Mouse (Mus musculus) liver, embryonic 11.5 days (tissue): Measurements from ENCODE around the gene Kif18b. TPM values are rescaled to one million over a fixed set of nuclear protein-coding genes. Genes with fewer than 3 reads are reported as not detected.

Experiments used
- ATAC-seq: fragments of 200-750 bp; cut with Nextera tagmentation; replicated peaks from 2 replicates; pipeline ENCODE4 v1.8.0; 2017; ENCODE audit warnings: moderate number of reproducible peaks, mild to moderate bottlenecking, moderate TSS enrichment, moderate library complexity; ENCODE audit not compliant: low FRiP score
- DNase-seq: peaks from one replicate; pipeline ENCODE4 v3.0.0-alpha.2; 2017; ENCODE audit warnings: low spot score
- H3K27ac ChIP-seq: fragments of 300-500 bp; sonication (generic); 2 replicates; pipeline ENCODE4 v1.5.1; 2014; ENCODE audit warnings: mild to moderate bottlenecking, low read depth, low read length, control low read depth
- H3K27me3 ChIP-seq: fragments of 300-500 bp; sonication (generic); replicated peaks from 2 replicates; pipeline ENCODE4 v1.6.1; 2014; ENCODE audit warnings: low read length, mixed read lengths; ENCODE audit not compliant: control insufficient read depth, insufficient read depth
- H3K36me3 ChIP-seq: fragments of 300-500 bp; sonication (generic); 2 replicates; pipeline ENCODE4 v1.6.1; 2014; ENCODE audit warnings: mild to moderate bottlenecking, low read length, moderate library complexity, mixed read lengths; ENCODE audit not compliant: control insufficient read depth, insufficient read depth
- H3K4me1 ChIP-seq: fragments of 300-500 bp; sonication (generic); replicated peaks from 2 replicates; pipeline ENCODE4 v1.6.1; 2014; ENCODE audit warnings: low read length, mixed read lengths; ENCODE audit not compliant: control insufficient read depth, insufficient read depth
- H3K4me2 ChIP-seq: fragments of 300-500 bp; sonication (generic); 2 replicates; pipeline ENCODE4 v1.6.1; 2014; ENCODE audit warnings: mild to moderate bottlenecking, control low read depth, moderate library complexity
- H3K4me3 ChIP-seq: fragments of 300-500 bp; sonication (generic); 2 replicates; pipeline ENCODE4 v1.5.1; 2014; ENCODE audit warnings: low read depth, low read length, control low read depth
- H3K9ac ChIP-seq: fragments of 300-500 bp; sonication (generic); 2 replicates; pipeline ENCODE4 v1.6.1; 2014; ENCODE audit warnings: low read depth, low read length, control low read depth
- H3K9me3 ChIP-seq: fragments of 300-500 bp; sonication (generic); 2 replicates; pipeline ENCODE4 v1.6.1; 2016; ENCODE audit warnings: low read length, inconsistent platforms, mixed read lengths; ENCODE audit not compliant: control insufficient read depth
- WGBS: fragments of 180-500 bp; shearing (Covaris S2); extraction: QIAGEN DNeasy Blood & Tissue Kit; methylation state at CpG from one replicate; pipeline ENCODE4 v1.1.7; 2014; 5-methylcytosine and 5-hydroxymethylcytosine counted together
- polyA plus RNA-seq: library from polyadenylated mRNA; unstranded; fragments of >200 nt; fragmentation: Nextera tagmentation; extraction: Ambion mirVana; gene quantifications from 2 replicates; pipeline ENCODE4 v1.2.1, GENCODE M21; 2014

The Kif18b gene
- polyA plus RNA-seq, 1 experiment from 2014 or later: 10.3 TPM

DNA sequence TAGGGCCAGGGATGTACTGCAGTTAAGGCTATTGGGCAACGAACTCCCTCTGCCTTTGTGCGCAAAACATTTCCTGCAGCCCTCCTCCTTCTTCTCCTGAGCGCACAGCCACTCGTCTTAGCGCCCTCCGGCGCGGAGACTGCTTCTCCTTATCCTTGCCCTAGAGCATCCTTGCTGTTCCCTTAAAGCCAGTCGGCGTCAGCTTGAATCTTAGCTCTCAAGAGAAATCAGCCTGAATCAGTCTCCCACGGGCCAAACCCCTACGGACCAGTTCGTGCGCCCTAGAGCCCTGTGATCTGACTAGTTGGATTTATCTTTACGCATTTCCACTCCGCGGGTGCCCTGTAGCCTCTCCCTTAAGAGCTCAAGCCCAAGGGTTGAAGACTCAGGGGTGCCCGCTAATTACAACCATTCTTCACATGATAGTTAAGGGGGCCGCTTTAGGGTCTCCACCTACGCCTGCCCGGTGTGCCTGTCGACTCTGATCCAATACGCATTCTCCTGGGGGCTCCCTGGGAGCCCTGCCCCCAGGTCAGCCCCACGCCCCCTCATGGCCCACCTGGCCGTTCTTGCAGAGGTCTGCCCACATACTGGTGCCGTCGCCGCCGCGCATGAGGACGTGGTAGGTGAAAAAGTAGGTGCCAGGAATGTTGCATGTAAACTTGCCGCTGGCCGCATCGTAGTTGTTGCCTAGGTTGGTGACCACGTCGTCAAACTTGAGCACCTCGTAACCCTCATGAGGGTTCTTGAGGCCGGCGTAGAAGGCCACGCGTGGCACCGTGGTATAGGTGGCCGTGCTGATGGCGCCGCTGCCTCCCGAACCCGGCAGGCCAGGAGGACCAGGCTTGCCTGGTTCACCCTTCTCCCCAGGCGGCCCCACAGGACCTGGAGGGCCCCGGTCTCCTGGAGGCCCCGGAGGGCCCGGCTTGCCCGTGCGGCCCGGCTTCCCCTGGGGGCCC, 20.7 kb upstream of the Kif18b start:
- Histone ChIP-seq H3K9me3 (no peaks in the 10 kb centered on the region), H3K4me1 (peaks cover 33% of the 10 kb centered on the region), H3K9ac (no peak overlapping the region), H3K4me2 (peak overlapping the region; percentile 63), H3K27ac (no peak overlapping the region), H3K4me3 (peak overlapping the region; percentile 44), H3K36me3 (no peaks in the 10 kb centered on the region), H3K27me3 (peaks cover 90% of the 10 kb centered on the region)
- DNase-seq (no peak), ATAC-seq (peak; percentile 8; the same call in 1 of the 2 replicates)
- 7% methylated on average over 54 of the region's 54 CpGs for WGBS

DNA sequence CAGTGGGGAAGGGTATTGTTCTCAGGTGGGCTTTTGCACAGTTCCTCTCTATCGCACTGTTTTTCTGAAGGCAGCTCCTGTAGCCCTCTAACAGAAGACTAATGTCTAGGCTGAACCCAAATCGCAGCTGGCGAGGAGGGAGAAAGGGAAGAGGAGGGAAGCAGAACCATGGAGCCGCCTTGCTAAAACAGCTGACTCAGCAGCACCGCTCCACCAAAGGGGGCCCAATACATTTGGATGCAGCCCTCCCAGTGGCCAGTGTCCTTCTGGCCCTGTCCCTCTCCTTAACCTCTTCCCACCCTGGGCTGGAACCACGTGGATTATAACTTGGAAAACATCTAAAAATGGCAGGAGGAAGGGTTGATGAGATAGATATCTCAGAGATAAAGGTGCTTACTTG, 16.3 kb upstream of the Kif18b start:
- 42% methylated on average over 6 of the region's 6 CpGs for WGBS
- H3K9ac ChIP-seq: no peak overlapping the region
- DNase-seq (no peak), ATAC-seq (no peak)
- no peaks in the 10 kb centered on the region for H3K9me3 ChIP-seq
- H3K4me2 ChIP-seq: no peak overlapping the region
- H3K36me3 ChIP-seq: no peaks in the 10 kb centered on the region
- H3K27me3 ChIP-seq: peaks cover 58% of the 10 kb centered on the region
- H3K27ac ChIP-seq: no peak overlapping the region
- no peak overlapping the region for H3K4me3 ChIP-seq
- H3K4me1 ChIP-seq: peaks cover 31% of the 10 kb centered on the region

DNA sequence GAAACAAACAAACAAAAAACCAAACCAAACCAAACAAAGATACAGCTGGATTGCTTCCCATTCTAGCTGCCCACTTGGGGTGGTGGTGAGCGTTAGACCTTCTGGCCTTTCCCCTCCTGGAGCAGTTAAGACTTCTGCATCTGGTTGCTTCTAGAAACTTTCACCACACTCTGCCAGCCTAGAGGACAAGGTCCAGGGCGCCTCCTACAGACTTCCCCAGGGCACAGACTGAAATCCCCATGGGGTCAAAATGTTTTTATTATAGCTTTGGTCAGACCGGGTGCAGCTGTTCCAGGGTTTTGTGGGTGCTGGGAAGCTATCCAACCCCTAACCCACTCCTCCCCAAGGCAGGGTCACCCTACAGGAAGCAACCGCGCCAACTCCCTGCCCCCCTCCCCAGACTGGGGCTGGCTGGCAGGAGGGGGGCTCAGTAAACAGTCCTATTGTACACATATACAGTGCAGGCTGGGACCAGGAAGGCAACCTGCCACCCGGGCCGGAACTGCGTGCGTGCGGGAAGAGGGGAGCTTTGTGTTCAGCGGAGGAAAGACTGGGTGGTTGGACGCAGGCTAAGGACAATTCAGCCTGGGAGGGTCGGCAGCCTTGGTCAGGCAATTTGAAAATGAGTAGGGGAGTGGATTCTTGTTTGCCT, 14.2 kb upstream of the Kif18b start:
- no peak for ATAC-seq
- no peaks in the 10 kb centered on the region for H3K9me3 ChIP-seq
- no peak overlapping the region for H3K4me3 ChIP-seq
- no peak for DNase-seq
- H3K4me2 ChIP-seq: 0 out of 2 replicates have a peak overlapping the region, but pooled peaks have one; percentile 24
- 26% methylated on average over 13 of the region's 13 CpGs for WGBS
- H3K9ac ChIP-seq: no peak overlapping the region
- H3K27ac ChIP-seq: no peak overlapping the region
- H3K36me3 ChIP-seq: no peaks in the 10 kb centered on the region
- peaks cover 46% of the 10 kb centered on the region for H3K27me3 ChIP-seq
- H3K4me1 ChIP-seq: peaks cover 22% of the 10 kb centered on the region

DNA sequence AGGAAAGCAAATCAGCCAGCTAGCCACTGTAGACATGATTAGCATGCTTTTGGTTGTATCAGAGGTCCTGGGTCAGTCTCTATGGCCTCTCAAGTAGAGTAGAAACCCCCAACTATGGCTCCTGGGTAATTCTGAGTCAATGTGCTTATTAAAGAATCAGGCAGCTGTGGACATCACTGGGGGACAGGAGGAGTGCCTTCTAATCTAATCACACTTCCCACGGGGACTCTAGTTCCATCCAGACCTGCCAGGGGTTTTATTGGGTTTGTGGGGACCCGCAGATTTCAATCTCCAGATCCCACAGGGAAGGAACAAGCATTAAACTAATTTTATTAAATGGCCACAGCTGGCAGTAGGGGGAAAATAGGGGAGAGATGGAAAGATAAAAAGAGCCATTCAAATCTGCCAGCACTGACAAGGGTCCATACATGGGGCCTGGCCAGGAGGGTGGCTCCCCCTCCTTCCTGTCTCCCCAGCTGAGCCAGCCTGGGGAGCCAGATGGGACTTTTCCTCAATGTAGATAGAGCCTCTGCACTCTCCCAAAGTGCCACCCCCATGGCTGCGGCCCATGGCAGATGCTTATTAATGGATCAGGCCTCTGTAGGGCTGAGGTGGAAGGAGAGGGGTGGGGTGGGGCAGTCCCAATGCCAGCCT, 12.7 kb upstream of the Kif18b start:
- 60% methylated on average over 3 of the region's 3 CpGs for WGBS
- DNase-seq (no peak), ATAC-seq (no peak)
- Histone ChIP-seq H3K4me2 (no peak overlapping the region), H3K27ac (no peak overlapping the region), H3K9me3 (no peaks in the 10 kb centered on the region), H3K4me1 (peaks cover 22% of the 10 kb centered on the region), H3K36me3 (no peaks in the 10 kb centered on the region), H3K27me3 (peaks cover 35% of the 10 kb centered on the region), H3K9ac (no peak overlapping the region), H3K4me3 (no peak overlapping the region)

- DNase-seq: no peak
- no peak for ATAC-seq
- 42% methylated on average over 4 of the region's 4 CpGs for WGBS
- H3K4me1 ChIP-seq: peaks cover 18% of the 10 kb centered on the region
- H3K9me3 ChIP-seq: no peaks in the 10 kb centered on the region
- H3K27ac ChIP-seq: no peak overlapping the region
- H3K27me3 ChIP-seq: peaks cover 29% of the 10 kb centered on the region
- H3K4me3 ChIP-seq: no peak overlapping the region
- H3K9ac ChIP-seq: no peak overlapping the region
- H3K36me3 ChIP-seq: no peaks in the 10 kb centered on the region
- H3K4me2 ChIP-seq: no peak overlapping the region
These were observed 11.3 kb upstream of the Kif18b start for GRCm38 (mm10) chr11:102936272-102936671.

GRCm38 (mm10) chr11:102930672-102931071, 5.7 kb upstream of the Kif18b start:
- Histone ChIP-seq H3K36me3 (no peaks in the 10 kb centered on the region), H3K9ac (no peak overlapping the region), H3K9me3 (no peaks in the 10 kb centered on the region), H3K4me3 (no peak overlapping the region), H3K4me1 (no peaks in the 10 kb centered on the region; the same call in 1 of the 2 replicates), H3K27me3 (peaks cover 14% of the 10 kb centered on the region), H3K4me2 (no peak overlapping the region), H3K27ac (no peak overlapping the region)
- 77% methylated on average over 10 of the region's 10 CpGs for WGBS
- ATAC-seq (no peak), DNase-seq (no peak)

DNA sequence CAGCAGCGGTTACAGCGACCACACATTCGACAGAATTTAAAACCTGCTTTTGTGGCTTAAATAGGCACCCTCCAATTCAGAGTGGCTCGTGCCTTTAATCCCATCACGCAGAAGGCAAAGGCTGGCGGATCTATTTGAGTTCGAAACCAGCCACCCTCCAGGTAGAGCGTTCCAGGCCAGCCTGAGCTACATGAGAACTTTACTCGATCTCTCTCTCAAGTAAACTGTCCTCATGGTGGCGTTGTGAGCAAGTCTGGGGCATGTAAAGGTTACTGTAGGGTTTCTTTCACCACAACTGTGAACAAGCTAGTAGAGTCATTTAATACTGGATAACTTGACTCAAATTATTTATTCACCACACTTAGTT, 410 bp upstream of the Kif18b start:
- Histone ChIP-seq H3K36me3 (peaks cover 3% of the 10 kb centered on the region; the same call in 1 of the 2 replicates), H3K4me2 (peak overlapping the region; percentile 73), H3K27ac (peak overlapping the region; percentile 98), H3K4me1 (peaks cover 6% of the 10 kb centered on the region; the same call in 1 of the 2 replicates), H3K27me3 (no peaks in the 10 kb centered on the region), H3K9me3 (no peaks in the 10 kb centered on the region), H3K4me3 (peak overlapping the region; percentile 86), H3K9ac (peak overlapping the region; percentile 89)
- DNase-seq (no peak), ATAC-seq (peak; percentile 42)
- WGBS: 1% methylated on average over 10 of the region's 10 CpGs

GRCm38 (mm10) chr11:102921491-102921890, 3.4 kb downstream of the Kif18b start:
- Histone ChIP-seq H3K4me2 (no peak overlapping the region), H3K4me1 (peaks cover 6% of the 10 kb centered on the region; the same call in 1 of the 2 replicates), H3K36me3 (peaks cover 3% of the 10 kb centered on the region; the same call in 1 of the 2 replicates), H3K9me3 (no peaks in the 10 kb centered on the region), H3K27ac (no peak overlapping the region), H3K27me3 (no peaks in the 10 kb centered on the region), H3K4me3 (no peak overlapping the region), H3K9ac (no peak overlapping the region)
- DNase-seq (no peak), ATAC-seq (no peak)
- WGBS: 81% methylated on average over 6 of the region's 6 CpGs
